Mouse (Mus musculus): ENCODE data around the gene Crlf1. TPM values are rescaled to one million over a fixed set of nuclear protein-coding genes. Genes with fewer than 3 reads are reported as not detected.
A peak's percentile ranks its signal among the peaks of the same experiment; 100 is the strongest.

Crlf1 gene
- polyA plus RNA-seq, 1 experiment from 2014 or later = 3.8 TPM

- H3K27ac ChIP-seq (ENCODE audit: low read depth, low read length) = no peak overlapping the region
- H3K36me3 ChIP-seq (ENCODE audit: control insufficient read depth, insufficient read depth, low read length) = no peaks in the 10 kb centered on the region
- no peak for ATAC-seq (replicated peaks; ENCODE audit: low FRiP score)
- peak overlapping the region; percentile 32 for H3K4me3 ChIP-seq (ENCODE audit: low read depth, low read length)
- H3K27me3 ChIP-seq (replicated peaks; ENCODE audit: control insufficient read depth, insufficient read depth, low read length) = peaks cover 100% of the 10 kb centered on the region
- H3K4me2 ChIP-seq = peak overlapping the region; percentile 62
- WGBS = 3% methylated on average over 14 of the region's 14 CpGs
- no peak overlapping the region for H3K9ac ChIP-seq (ENCODE audit: low read depth, low read length)
- H3K9me3 ChIP-seq (ENCODE audit: control insufficient read depth, low read length) = no peaks in the 10 kb centered on the region
- H3K4me1 ChIP-seq (replicated peaks; ENCODE audit: control insufficient read depth, insufficient read depth, low read length) = peaks cover 40% of the 10 kb centered on the region
- no peak for DNase-seq (ENCODE audit: low spot score)
Measured at GRCm38 (mm10) chr8:70488931-70489470, 4.0 kb upstream of the Crlf1 start.

- Histone ChIP-seq H3K9me3 (ENCODE audit: control insufficient read depth, low read length) (no peaks in the 10 kb centered on the region), H3K27me3 (replicated peaks; ENCODE audit: control insufficient read depth, insufficient read depth, low read length) (peaks cover 100% of the 10 kb centered on the region), H3K4me2 (peak overlapping the region; percentile 62), H3K9ac (ENCODE audit: low read depth, low read length) (no peak overlapping the region), H3K4me3 (ENCODE audit: low read depth, low read length) (peak overlapping the region; percentile 32), H3K4me1 (replicated peaks; ENCODE audit: control insufficient read depth, insufficient read depth, low read length) (peaks cover 40% of the 10 kb centered on the region), H3K27ac (ENCODE audit: low read depth, low read length) (no peak overlapping the region), H3K36me3 (ENCODE audit: control insufficient read depth, insufficient read depth, low read length) (no peaks in the 10 kb centered on the region)
- WGBS = 1% methylated on average over 29 of the region's 41 CpGs
- DNase-seq (ENCODE audit: low spot score) (no peak), ATAC-seq (replicated peaks; ENCODE audit: low FRiP score) (no peak)
Measured at GRCm38 (mm10) chr8:70489576-70489975, 3.4 kb upstream of the Crlf1 start.

- Histone ChIP-seq H3K36me3 (ENCODE audit: control insufficient read depth, insufficient read depth, low read length) (no peaks in the 10 kb centered on the region), H3K27ac (ENCODE audit: low read depth, low read length) (no peak overlapping the region), H3K4me1 (replicated peaks; ENCODE audit: control insufficient read depth, insufficient read depth, low read length) (peaks cover 40% of the 10 kb centered on the region), H3K9me3 (ENCODE audit: control insufficient read depth, low read length) (no peaks in the 10 kb centered on the region), H3K4me2 (no peak overlapping the region; the same call in 1 of the 2 replicates), H3K9ac (ENCODE audit: low read depth, low read length) (no peak overlapping the region), H3K27me3 (replicated peaks; ENCODE audit: control insufficient read depth, insufficient read depth, low read length) (peaks cover 100% of the 10 kb centered on the region), H3K4me3 (ENCODE audit: low read depth, low read length) (no peak overlapping the region)
- no peak for ATAC-seq (replicated peaks; ENCODE audit: low FRiP score)
- WGBS = 14% methylated on average over 10 of the region's 10 CpGs
- no peak for DNase-seq (ENCODE audit: low spot score)
Measured at GRCm38 (mm10) chr8:70490061-70490879, 2.7 kb upstream of the Crlf1 start.

- H3K27ac ChIP-seq (ENCODE audit: low read depth, low read length) = no peak overlapping the region
Measured at GRCm38 (mm10) chr8:70490880-70491495, 2.0 kb upstream of the Crlf1 start.

DNA sequence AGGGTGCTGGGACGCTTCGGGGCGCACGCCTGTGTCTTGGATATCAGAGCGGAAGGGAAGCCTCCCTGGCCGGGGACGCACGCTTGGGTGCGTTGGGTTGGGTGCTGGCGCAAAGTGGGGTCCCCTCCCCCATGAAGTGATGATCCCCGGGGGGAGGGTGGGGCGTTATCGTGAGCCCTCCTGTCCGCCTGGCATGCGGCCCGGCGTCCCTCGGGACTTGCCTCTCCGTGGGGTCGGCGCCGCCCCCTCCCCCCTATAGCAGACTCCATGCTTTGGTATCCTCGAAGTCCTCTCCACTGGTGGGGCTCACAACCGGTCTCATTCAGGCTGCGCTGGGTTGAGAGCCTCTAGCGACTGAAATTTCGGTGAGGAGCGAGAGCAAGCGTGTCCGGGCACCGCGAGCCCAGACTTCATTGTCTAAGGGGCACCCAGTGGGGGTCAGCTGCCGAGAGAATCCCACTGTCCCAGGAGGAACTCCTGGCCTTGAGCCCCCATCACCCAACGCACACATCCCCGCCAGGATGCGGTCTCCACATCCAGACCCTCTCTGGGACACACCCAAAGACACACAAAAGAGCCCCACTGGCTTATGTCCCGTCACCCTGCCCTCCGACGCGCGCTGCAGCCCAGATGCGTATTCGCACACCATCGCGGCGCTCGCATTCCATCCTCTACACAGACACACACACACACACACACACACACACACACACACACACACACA lies 896 bp downstream of the Crlf1 start:
- Histone ChIP-seq H3K4me2 (peak overlapping the region; percentile 61), H3K27ac (ENCODE audit: low read depth, low read length) (no peak overlapping the region), H3K36me3 (ENCODE audit: control insufficient read depth, insufficient read depth, low read length) (no peaks in the 10 kb centered on the region), H3K9ac (ENCODE audit: low read depth, low read length) (no peak overlapping the region), H3K27me3 (replicated peaks; ENCODE audit: control insufficient read depth, insufficient read depth, low read length) (peaks cover 100% of the 10 kb centered on the region), H3K9me3 (ENCODE audit: control insufficient read depth, low read length) (no peaks in the 10 kb centered on the region), H3K4me3 (ENCODE audit: low read depth, low read length) (peak overlapping the region; percentile 50), H3K4me1 (replicated peaks; ENCODE audit: control insufficient read depth, insufficient read depth, low read length) (peaks cover 31% of the 10 kb centered on the region)
- 3% methylated on average over 47 of the region's 47 CpGs for WGBS
- DNase-seq (ENCODE audit: low spot score) (no peak), ATAC-seq (replicated peaks; ENCODE audit: low FRiP score) (no peak)

More at GRCm38 (mm10) chr8:70490880-70491495, 2.0 kb upstream of the Crlf1 start:
- peaks cover 40% of the 10 kb centered on the region for H3K4me1 ChIP-seq (replicated peaks; ENCODE audit: control insufficient read depth, insufficient read depth, low read length)
- H3K36me3 ChIP-seq (ENCODE audit: control insufficient read depth, insufficient read depth, low read length) = no peaks in the 10 kb centered on the region
- ATAC-seq (replicated peaks; ENCODE audit: low FRiP score) (no peak), DNase-seq (ENCODE audit: low spot score) (no peak)
- WGBS = 4% methylated on average over 20 of the region's 20 CpGs
- H3K4me3 ChIP-seq (ENCODE audit: low read depth, low read length) = no peak overlapping the region
- no peaks in the 10 kb centered on the region for H3K9me3 ChIP-seq (ENCODE audit: control insufficient read depth, low read length)
- no peak overlapping the region for H3K4me2 ChIP-seq
- H3K9ac ChIP-seq (ENCODE audit: low read depth, low read length) = no peak overlapping the region
- H3K27me3 ChIP-seq (replicated peaks; ENCODE audit: control insufficient read depth, insufficient read depth, low read length) = peaks cover 100% of the 10 kb centered on the region

GRCm38 (mm10) chr8:70494416-70494945 lies 1.5 kb downstream of the Crlf1 start:
- DNase-seq (ENCODE audit: low spot score) = peak; percentile 49
- Histone ChIP-seq H3K9me3 (ENCODE audit: control insufficient read depth, low read length) (no peaks in the 10 kb centered on the region), H3K36me3 (ENCODE audit: control insufficient read depth, insufficient read depth, low read length) (no peaks in the 10 kb centered on the region), H3K4me2 (no peak overlapping the region), H3K27ac (ENCODE audit: low read depth, low read length) (no peak overlapping the region), H3K4me3 (ENCODE audit: low read depth, low read length) (peak overlapping the region; percentile 3; the same call in 1 of the 2 replicates), H3K9ac (ENCODE audit: low read depth, low read length) (no peak overlapping the region), H3K27me3 (replicated peaks; ENCODE audit: control insufficient read depth, insufficient read depth, low read length) (peaks cover 99% of the 10 kb centered on the region), H3K4me1 (replicated peaks; ENCODE audit: control insufficient read depth, insufficient read depth, low read length) (peaks cover 29% of the 10 kb centered on the region)
- no peak for ATAC-seq (replicated peaks; ENCODE audit: low FRiP score)
- WGBS = 5% methylated on average over 28 of the region's 28 CpGs

- H3K4me3 ChIP-seq (ENCODE audit: low read depth, low read length) = peak overlapping the region; percentile 14; the same call in 1 of the 2 replicates
- ATAC-seq (replicated peaks; ENCODE audit: low FRiP score) = no peak
Measured at GRCm38 (mm10) chr8:70495001-70495770, 2.2 kb downstream of the Crlf1 start.

DNA sequence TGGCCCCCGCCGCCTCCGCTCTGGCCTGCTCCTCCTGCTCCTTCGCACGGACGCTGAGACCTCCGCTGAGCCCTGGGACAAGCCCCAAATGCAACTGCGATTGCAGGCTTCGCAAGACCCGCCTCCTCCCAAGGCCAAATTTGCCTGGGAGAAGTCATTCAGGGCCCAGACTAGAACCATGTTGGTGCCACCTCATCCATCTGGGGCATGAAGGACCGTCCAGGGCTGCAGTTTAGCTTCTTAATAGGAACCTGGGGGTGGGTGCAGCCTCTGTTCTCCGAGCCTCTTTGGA lies 2.8 kb downstream of the Crlf1 start:
- Histone ChIP-seq H3K4me1 (replicated peaks; ENCODE audit: control insufficient read depth, insufficient read depth, low read length) (peaks cover 31% of the 10 kb centered on the region), H3K9ac (ENCODE audit: low read depth, low read length) (no peak overlapping the region), H3K27me3 (replicated peaks; ENCODE audit: control insufficient read depth, insufficient read depth, low read length) (peaks cover 97% of the 10 kb centered on the region), H3K9me3 (ENCODE audit: control insufficient read depth, low read length) (no peaks in the 10 kb centered on the region), H3K36me3 (ENCODE audit: control insufficient read depth, insufficient read depth, low read length) (no peaks in the 10 kb centered on the region), H3K4me2 (no peak overlapping the region), H3K27ac (ENCODE audit: low read depth, low read length) (no peak overlapping the region), H3K4me3 (ENCODE audit: low read depth, low read length) (peak overlapping the region; percentile 14; the same call in 1 of the 2 replicates)
- WGBS = 9% methylated on average over 12 of the region's 12 CpGs
- DNase-seq (ENCODE audit: low spot score) (no peak), ATAC-seq (replicated peaks; ENCODE audit: low FRiP score) (no peak)

More at GRCm38 (mm10) chr8:70495001-70495770, 2.2 kb downstream of the Crlf1 start:
- 5% methylated on average over 21 of the region's 21 CpGs for WGBS
- H3K36me3 ChIP-seq (ENCODE audit: control insufficient read depth, insufficient read depth, low read length) = no peaks in the 10 kb centered on the region
- DNase-seq (ENCODE audit: low spot score) = no peak
- no peak overlapping the region for H3K9ac ChIP-seq (ENCODE audit: low read depth, low read length)
- H3K9me3 ChIP-seq (ENCODE audit: control insufficient read depth, low read length) = no peaks in the 10 kb centered on the region
- H3K27me3 ChIP-seq (replicated peaks; ENCODE audit: control insufficient read depth, insufficient read depth, low read length) = peaks cover 99% of the 10 kb centered on the region
- H3K27ac ChIP-seq (ENCODE audit: low read depth, low read length) = no peak overlapping the region
- no peak overlapping the region for H3K4me2 ChIP-seq
- H3K4me1 ChIP-seq (replicated peaks; ENCODE audit: control insufficient read depth, insufficient read depth, low read length) = peaks cover 29% of the 10 kb centered on the region
